Mouse (Mus musculus): ENCODE measurements at regions not wholly inside any gene's neighbourhood (a gene's known extent, or its start where the extent isn't known, plus 50 kb on each side); places are given as distances from the start of the nearest gene placed in this dataset.

DNA sequence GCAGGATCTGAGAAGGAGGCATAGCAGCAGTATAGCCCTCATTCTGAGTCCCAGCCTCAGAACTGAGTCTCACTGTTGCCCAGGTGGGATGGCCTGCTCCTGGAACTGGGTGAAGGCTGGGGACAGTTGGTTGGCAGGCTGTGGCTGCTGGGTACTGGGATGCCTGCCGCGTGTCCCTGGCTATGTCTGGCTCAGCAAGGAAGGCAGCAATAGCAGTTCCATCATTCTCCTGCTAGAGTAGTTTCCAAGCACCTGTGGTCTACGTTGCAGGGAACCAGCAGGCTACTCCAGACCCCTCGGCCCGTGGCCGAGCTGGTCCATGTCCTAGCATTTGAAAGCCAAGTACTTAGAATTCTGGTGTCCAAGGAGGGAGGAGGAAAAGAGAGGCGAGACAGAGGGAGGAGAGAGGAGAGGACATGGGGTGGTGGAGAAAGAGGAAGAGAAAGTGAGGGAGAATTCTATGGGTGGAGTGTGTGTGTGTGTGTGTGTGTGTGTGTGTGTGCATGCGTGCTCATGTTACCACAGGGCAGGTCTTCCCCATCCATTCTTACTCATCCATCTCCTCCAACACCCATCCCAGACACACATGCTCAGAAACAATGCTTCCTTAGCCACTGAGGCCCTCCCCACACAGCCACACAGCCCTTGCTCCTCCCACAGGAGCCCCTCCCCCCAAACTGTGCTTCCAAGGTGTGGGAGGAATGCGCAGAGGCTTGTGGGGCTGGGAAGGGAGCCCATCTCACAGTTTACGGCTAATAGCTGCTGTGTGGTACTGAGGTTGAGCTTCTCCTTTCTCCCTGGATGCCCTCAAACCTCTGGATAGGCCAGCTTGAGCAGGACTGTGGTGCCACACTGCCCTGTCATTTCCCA, 55.3 kb upstream of the Hdac4 start:
- TF ChIP-seq TCF12 (IDR thresholded peaks at IDR 0.05; ENCODE audit: insufficient read depth, poor library complexity, severe bottlenecking) (no peak), POLR2AphosphoS2 (IDR thresholded peaks at IDR 0.05; ENCODE audit: insufficient read length, low read depth) (no peak), POLR2A (IDR thresholded peaks at IDR 0.05; ENCODE audit: insufficient read length, low read depth) (no peak), TCF3 (IDR thresholded peaks at IDR 0.05; ENCODE audit: insufficient read length, low read depth) (no peak), MAX (IDR thresholded peaks at IDR 0.05; ENCODE audit: low read depth) (no peak), E2F4 (IDR thresholded peaks at IDR 0.05; ENCODE audit: insufficient read depth) (no peak), REST (IDR thresholded peaks at IDR 0.05; ENCODE audit: insufficient read depth, insufficient read length) (no peak), CEBPB (IDR thresholded peaks at IDR 0.05; ENCODE audit: insufficient read depth, poor library complexity, severe bottlenecking) (no peak), MYOD1 (IDR thresholded peaks at IDR 0.05; ENCODE audit: control insufficient read depth in 1 of 3, insufficient read length in 2 of 3, low read depth in 2 of 3) (no peak), MYOG (IDR thresholded peaks at IDR 0.05; ENCODE audit: control insufficient read depth in 1 of 3, insufficient read depth in 1 of 3, insufficient read length in 2 of 3, low read depth in 2 of 3) (no peak), USF1 (IDR thresholded peaks at IDR 0.05; ENCODE audit: low read depth) (no peak)

Measured in myocyte (in vitro differentiated cells).